Mouse (Mus musculus): ENCODE data around the gene Rnasel. TPM values are rescaled to one million over a fixed set of nuclear protein-coding genes. Genes with fewer than 3 reads are reported as not detected.

Rnasel gene
- total RNA-seq, 1 experiment: not detected

GRCm38 (mm10) chr1:153785608-153786007, 36.4 kb downstream of the Rnasel start:
- Histone ChIP-seq H3K4me1 (ENCODE audit: control insufficient read depth in 2 of 2, insufficient read depth in 2 of 2, low read length in 2 of 2, poor library complexity in 1 of 2) (no peaks in the 10 kb centered on the region), H3K27ac (ENCODE audit: insufficient read depth, low read depth, low read length, poor library complexity, severe bottlenecking) (no peak overlapping the region), H3K9me3 (ENCODE audit: control insufficient read depth, insufficient read depth, low read depth, low read length) (no peaks in the 10 kb centered on the region), H3K9ac (ENCODE audit: insufficient read depth, low read depth, low read length, poor library complexity, severe bottlenecking) (no peak overlapping the region), H3K36me3 (ENCODE audit: control insufficient read depth, insufficient read depth, low read length, poor library complexity, severe bottlenecking) (no peaks in the 10 kb centered on the region), H3K4me3 (ENCODE audit: insufficient read depth in 1 of 2, low read depth in 1 of 2, low read length in 2 of 2, poor library complexity in 1 of 2, severe bottlenecking in 1 of 2) (no peak overlapping the region)
- in situ Hi-C loops (cut with MboI; ENCODE audit: low sequenced_read_pairs in 2 of 2, unreplicated experiment in 2 of 2): no loop called here
- DNase-seq (ENCODE audit: low read depth, low spot score): no peak
- TF ChIP-seq ZNF384 (IDR thresholded peaks at IDR 0.05; ENCODE audit: low read depth, low read length) (no peak), CHD2 (IDR thresholded peaks at IDR 0.05; ENCODE audit: low read depth, low read length) (no peak), HCFC1 (IDR thresholded peaks at IDR 0.05; ENCODE audit: borderline replicate concordance, insufficient read depth, low read length) (no peak), MAFK (IDR thresholded peaks at IDR 0.05; ENCODE audit: insufficient read depth, low read depth, low read length) (no peak), ZC3H11A (IDR thresholded peaks at IDR 0.05; ENCODE audit: borderline replicate concordance, low read depth, low read length) (no peak)

GRCm38 (mm10) chr1:153790708-153791107, 41.5 kb downstream of the Rnasel start:
- in situ Hi-C loops (cut with MboI; ENCODE audit: low sequenced_read_pairs in 2 of 2, unreplicated experiment in 2 of 2): no loop called here
- H3K4me1 ChIP-seq (ENCODE audit: control insufficient read depth in 2 of 2, insufficient read depth in 2 of 2, low read length in 2 of 2, poor library complexity in 1 of 2): no peaks in the 10 kb centered on the region
- H3K27ac ChIP-seq (ENCODE audit: insufficient read depth, low read depth, low read length, poor library complexity, severe bottlenecking): no peak overlapping the region
- no peak overlapping the region for H3K4me3 ChIP-seq (ENCODE audit: insufficient read depth in 1 of 2, low read depth in 1 of 2, low read length in 2 of 2, poor library complexity in 1 of 2, severe bottlenecking in 1 of 2)
- no peaks in the 10 kb centered on the region for H3K9me3 ChIP-seq (ENCODE audit: control insufficient read depth, insufficient read depth, low read depth, low read length)
- TF ChIP-seq CHD2 (IDR thresholded peaks at IDR 0.05; ENCODE audit: low read depth, low read length): no peak
- no peak for TF ChIP-seq ZNF384 (IDR thresholded peaks at IDR 0.05; ENCODE audit: low read depth, low read length)
- TF ChIP-seq HCFC1 (IDR thresholded peaks at IDR 0.05; ENCODE audit: borderline replicate concordance, insufficient read depth, low read length): no peak
- TF ChIP-seq ZC3H11A (IDR thresholded peaks at IDR 0.05; ENCODE audit: borderline replicate concordance, low read depth, low read length): no peak
- TF ChIP-seq MAFK (IDR thresholded peaks at IDR 0.05; ENCODE audit: insufficient read depth, low read depth, low read length): no peak
- H3K36me3 ChIP-seq (ENCODE audit: control insufficient read depth, insufficient read depth, low read length, poor library complexity, severe bottlenecking): no peaks in the 10 kb centered on the region
- no peak for DNase-seq (ENCODE audit: low read depth, low spot score)
- H3K9ac ChIP-seq (ENCODE audit: insufficient read depth, low read depth, low read length, poor library complexity, severe bottlenecking): no peak overlapping the region

DNA sequence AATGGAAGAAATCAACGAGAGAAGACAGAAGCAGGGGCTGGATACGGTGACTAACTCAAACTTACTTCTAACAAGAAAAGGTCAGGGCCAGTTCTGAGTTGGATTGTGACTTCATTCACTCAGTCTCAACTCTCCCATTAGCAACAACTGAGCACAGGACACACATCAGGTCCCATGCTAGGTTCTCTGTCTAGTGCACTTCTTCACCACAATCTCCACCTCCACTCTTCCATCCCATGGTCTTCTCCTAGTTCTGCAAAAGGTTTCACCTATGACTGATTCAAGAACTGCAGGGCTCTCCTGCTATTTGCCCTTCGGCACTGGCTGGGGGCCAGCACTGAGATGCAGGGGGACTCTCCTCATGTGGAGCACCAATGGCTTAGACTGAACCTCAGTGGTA, 45.0 kb downstream of the Rnasel start:
- Histone ChIP-seq H3K27ac (ENCODE audit: insufficient read depth, low read depth, low read length, poor library complexity, severe bottlenecking) (no peak overlapping the region), H3K36me3 (ENCODE audit: control insufficient read depth, insufficient read depth, low read length, poor library complexity, severe bottlenecking) (no peaks in the 10 kb centered on the region), H3K4me3 (ENCODE audit: insufficient read depth in 1 of 2, low read depth in 1 of 2, low read length in 2 of 2, poor library complexity in 1 of 2, severe bottlenecking in 1 of 2) (no peak overlapping the region), H3K9me3 (ENCODE audit: control insufficient read depth, insufficient read depth, low read depth, low read length) (no peaks in the 10 kb centered on the region), H3K4me1 (ENCODE audit: control insufficient read depth in 2 of 2, insufficient read depth in 2 of 2, low read length in 2 of 2, poor library complexity in 1 of 2) (no peaks in the 10 kb centered on the region), H3K9ac (ENCODE audit: insufficient read depth, low read depth, low read length, poor library complexity, severe bottlenecking) (no peak overlapping the region)
- TF ChIP-seq MAFK (IDR thresholded peaks at IDR 0.05; ENCODE audit: insufficient read depth, low read depth, low read length): no peak
- no peak for TF ChIP-seq ZC3H11A (IDR thresholded peaks at IDR 0.05; ENCODE audit: borderline replicate concordance, low read depth, low read length)
- TF ChIP-seq ZNF384 (IDR thresholded peaks at IDR 0.05; ENCODE audit: low read depth, low read length): no peak
- no peak for TF ChIP-seq CHD2 (IDR thresholded peaks at IDR 0.05; ENCODE audit: low read depth, low read length)
- TF ChIP-seq HCFC1 (IDR thresholded peaks at IDR 0.05; ENCODE audit: borderline replicate concordance, insufficient read depth, low read length): no peak
- DNase-seq (ENCODE audit: low read depth, low spot score): no peak
- in situ Hi-C loops (cut with MboI; ENCODE audit: low sequenced_read_pairs in 2 of 2, unreplicated experiment in 2 of 2): no loop called here

DNA sequence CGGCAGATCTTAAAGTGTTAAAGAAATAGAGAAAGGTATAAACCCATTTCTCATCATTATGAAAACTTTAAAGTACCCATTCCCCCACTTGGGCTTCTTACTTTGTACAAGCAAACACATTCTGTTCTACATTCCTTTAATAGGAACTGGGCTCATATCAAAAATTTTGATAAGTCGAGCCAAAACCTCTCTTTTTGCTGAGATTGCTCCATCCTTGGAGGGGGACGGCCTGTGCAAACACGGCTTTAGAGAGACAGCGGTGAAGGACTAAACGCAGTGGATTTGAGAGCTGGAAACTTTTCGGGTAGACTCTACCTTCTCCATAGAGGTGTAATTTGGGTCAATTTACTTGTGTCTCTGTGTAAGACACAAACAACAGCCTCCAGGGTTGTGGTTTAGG, 53.5 kb downstream of the Rnasel start:
- no peak for DNase-seq (ENCODE audit: low read depth, low spot score)
- no peak overlapping the region for H3K4me3 ChIP-seq (ENCODE audit: insufficient read depth in 1 of 2, low read depth in 1 of 2, low read length in 2 of 2, poor library complexity in 1 of 2, severe bottlenecking in 1 of 2)

GRCm38 (mm10) chr1:153803530-153803929, 54.3 kb downstream of the Rnasel start:
- DNase-seq (ENCODE audit: low read depth, low spot score): no peak
- no peaks in the 10 kb centered on the region for H3K36me3 ChIP-seq (ENCODE audit: control insufficient read depth, insufficient read depth, low read length, poor library complexity, severe bottlenecking)
- no peaks in the 10 kb centered on the region for H3K4me1 ChIP-seq (ENCODE audit: control insufficient read depth in 2 of 2, insufficient read depth in 2 of 2, low read length in 2 of 2, poor library complexity in 1 of 2)
- no peak overlapping the region for H3K9ac ChIP-seq (ENCODE audit: insufficient read depth, low read depth, low read length, poor library complexity, severe bottlenecking)
- no peak overlapping the region for H3K27ac ChIP-seq (ENCODE audit: insufficient read depth, low read depth, low read length, poor library complexity, severe bottlenecking)
- H3K4me3 ChIP-seq (ENCODE audit: insufficient read depth in 1 of 2, low read depth in 1 of 2, low read length in 2 of 2, poor library complexity in 1 of 2, severe bottlenecking in 1 of 2): no peak overlapping the region
- TF ChIP-seq HCFC1 (IDR thresholded peaks at IDR 0.05; ENCODE audit: borderline replicate concordance, insufficient read depth, low read length): no peak
- no peak for TF ChIP-seq ZNF384 (IDR thresholded peaks at IDR 0.05; ENCODE audit: low read depth, low read length)
- no peak for TF ChIP-seq CHD2 (IDR thresholded peaks at IDR 0.05; ENCODE audit: low read depth, low read length)
- in situ Hi-C loops (cut with MboI; ENCODE audit: low sequenced_read_pairs in 2 of 2, unreplicated experiment in 2 of 2): no loop called here
- H3K9me3 ChIP-seq (ENCODE audit: control insufficient read depth, insufficient read depth, low read depth, low read length): no peaks in the 10 kb centered on the region

More for the DNA sequence above, 53.5 kb downstream of the Rnasel start:
- Histone ChIP-seq H3K4me1 (ENCODE audit: control insufficient read depth in 2 of 2, insufficient read depth in 2 of 2, low read length in 2 of 2, poor library complexity in 1 of 2) (no peaks in the 10 kb centered on the region), H3K9ac (ENCODE audit: insufficient read depth, low read depth, low read length, poor library complexity, severe bottlenecking) (no peak overlapping the region), H3K27ac (ENCODE audit: insufficient read depth, low read depth, low read length, poor library complexity, severe bottlenecking) (no peak overlapping the region), H3K36me3 (ENCODE audit: control insufficient read depth, insufficient read depth, low read length, poor library complexity, severe bottlenecking) (no peaks in the 10 kb centered on the region), H3K9me3 (ENCODE audit: control insufficient read depth, insufficient read depth, low read depth, low read length) (no peaks in the 10 kb centered on the region)
- TF ChIP-seq CHD2 (IDR thresholded peaks at IDR 0.05; ENCODE audit: low read depth, low read length) (no peak), MAFK (IDR thresholded peaks at IDR 0.05; ENCODE audit: insufficient read depth, low read depth, low read length) (no peak), ZC3H11A (IDR thresholded peaks at IDR 0.05; ENCODE audit: borderline replicate concordance, low read depth, low read length) (no peak), HCFC1 (IDR thresholded peaks at IDR 0.05; ENCODE audit: borderline replicate concordance, insufficient read depth, low read length) (no peak), ZNF384 (IDR thresholded peaks at IDR 0.05; ENCODE audit: low read depth, low read length) (no peak)
- in situ Hi-C loops (cut with MboI; ENCODE audit: low sequenced_read_pairs in 2 of 2, unreplicated experiment in 2 of 2): no loop called here
